Mouse (Mus musculus) adrenal gland (tissue): Measurements from ENCODE around the gene Tesc.

Source experiments
- intact Hi-C: fragments of 180-260 bp; cut with DNase I; formaldehyde crosslinking; loops from one replicate; pipeline ENCODE4 v1.15.1; 2025

The Tesc gene

DNA sequence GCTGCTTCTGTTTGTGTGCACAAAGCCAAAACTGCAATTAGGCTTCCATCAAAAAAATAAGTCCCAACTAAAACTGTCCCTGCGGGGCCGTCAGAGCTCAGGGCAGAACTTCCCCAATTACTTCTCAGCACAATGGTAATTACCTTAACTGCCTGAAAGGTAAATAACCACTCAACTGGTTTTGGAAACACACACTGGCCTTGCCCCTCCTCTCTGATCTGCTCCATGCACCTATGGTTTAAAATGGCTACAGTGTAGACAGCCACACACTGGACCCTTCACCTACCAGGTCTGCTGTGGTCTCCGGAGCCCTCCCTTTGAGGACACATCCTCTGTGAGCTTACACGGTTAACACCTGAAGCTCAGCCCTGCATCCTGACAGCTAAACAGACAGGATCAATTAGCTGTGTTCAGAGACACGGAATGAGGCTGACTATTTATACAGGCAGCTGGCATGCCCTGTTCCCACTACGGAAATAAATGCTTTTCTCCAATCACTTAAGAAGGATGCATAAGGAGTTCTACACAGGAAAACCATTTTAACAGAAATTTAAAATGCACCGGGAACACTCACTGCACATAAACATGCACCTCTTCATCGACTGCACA lies 72.4 kb downstream of the Tesc start:
- intact Hi-C loops: no loop called here

DNA sequence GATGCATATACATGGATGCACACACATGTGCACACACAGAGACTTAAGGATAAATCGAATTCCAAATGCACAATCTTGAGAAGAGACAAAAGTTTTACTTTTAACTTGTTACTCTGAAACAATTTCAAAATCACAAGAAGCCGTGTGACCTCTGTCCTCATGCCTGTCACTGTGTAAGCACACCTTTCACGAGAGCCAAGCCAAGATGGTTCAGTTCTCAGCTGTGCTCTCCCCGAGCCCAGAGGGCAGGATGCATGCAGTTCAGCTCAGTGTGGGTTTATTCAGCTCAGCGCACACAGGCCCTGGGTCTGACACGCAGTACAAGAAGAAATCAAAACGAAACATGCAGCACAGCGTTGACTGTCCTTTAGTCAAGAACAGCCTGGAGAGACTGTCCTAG lies 78.0 kb downstream of the Tesc start:
- intact Hi-C loops: no loop called here

DNA sequence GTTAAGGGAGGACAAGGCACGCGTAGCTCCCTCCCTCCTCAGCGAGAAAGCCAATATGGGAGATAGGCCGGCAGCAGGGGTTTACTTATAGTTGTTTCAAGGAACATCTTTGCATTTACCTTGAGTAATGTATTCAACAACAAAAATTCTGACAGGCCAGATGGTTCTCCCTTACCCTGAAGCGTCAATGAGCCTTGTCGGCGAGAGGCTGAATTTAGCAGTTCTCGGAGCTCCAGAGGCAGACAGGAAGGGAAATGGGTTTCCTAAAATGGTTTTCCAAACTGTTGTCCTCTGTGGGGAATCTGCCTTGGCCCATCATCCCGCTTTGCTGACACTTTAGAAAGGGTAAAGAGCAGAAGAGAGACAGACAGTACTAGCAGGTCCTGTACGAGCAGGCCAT lies 79.1 kb downstream of the Tesc start:
- intact Hi-C loops: no loop called here

DNA sequence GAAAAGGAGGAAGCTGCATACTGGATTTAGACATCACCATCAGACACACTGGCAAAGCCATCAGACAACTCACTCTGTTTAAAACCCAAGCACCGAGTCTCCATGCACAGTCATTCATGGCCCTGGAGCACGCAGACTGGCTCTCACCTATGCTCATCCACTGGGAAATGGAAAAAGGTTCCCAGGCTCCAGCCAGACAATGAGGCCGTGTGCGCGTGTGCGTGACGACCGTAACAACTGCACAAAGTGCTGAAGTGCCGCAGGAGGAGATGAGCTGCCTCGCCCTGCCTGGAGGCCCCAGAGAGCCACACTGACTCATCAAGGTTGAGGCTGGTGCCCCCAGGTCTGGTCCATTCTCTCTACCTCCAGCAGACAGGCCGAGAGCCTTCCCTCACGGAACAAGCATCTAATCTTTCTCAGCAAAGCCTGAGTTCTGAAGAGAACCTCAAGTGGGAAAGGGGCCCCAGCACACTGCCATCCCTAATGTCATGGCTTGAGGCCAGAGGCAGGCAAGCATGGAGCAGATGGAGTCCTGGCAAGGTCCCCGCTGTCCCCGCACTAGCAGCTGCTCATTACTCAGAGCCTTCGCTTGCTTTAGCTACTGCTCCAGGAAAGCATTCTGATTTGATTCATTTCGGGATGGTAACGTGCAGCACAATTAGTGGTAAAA lies 80.7 kb downstream of the Tesc start:
- intact Hi-C loops: no loop called here

DNA sequence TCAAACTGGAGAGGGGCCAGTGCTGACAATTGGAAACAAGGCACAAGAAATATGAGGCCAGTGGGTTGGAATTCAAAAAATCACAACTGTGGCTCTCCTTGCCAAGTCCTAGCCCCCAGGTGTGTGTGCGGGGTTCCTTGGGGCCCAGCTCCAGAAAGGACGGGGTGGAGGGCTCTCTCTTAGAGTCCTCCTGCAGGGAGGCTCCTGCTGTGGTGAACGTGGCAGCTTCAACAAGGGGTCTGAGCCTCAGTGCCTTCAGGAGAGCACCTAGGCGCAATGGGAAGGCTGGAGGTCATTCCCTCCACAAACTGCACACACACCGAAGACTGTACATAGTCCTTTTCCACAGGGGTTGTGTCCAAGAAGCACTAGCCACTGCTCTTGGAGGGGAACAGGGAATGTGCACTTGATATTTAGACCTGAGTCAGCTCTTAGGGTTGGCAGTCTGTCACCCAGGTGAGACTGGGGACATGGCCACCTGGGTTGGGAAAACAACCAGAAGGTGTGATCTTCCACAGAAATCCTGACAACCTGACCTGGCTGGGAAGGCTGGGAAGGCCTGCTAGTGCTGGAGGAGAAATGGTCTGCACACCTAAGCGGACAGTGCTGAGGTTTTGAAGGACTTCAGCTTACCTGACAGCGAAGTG lies 81.4 kb downstream of the Tesc start:
- intact Hi-C loops: no loop called here
